Mouse (Mus musculus) thymus, postnatal 25 days (tissue): ENCODE results near the gene Adamtsl5.
"Not testable (repeated sequence)": the region's sequence is repeated elsewhere in the genome, so short reads cannot be mapped to it uniquely, and the experiment has no call there.

Experiments used
- DNase-seq: peaks from one replicate; pipeline ENCODE4 v3.0.0; 2022

The Adamtsl5 gene

DNA sequence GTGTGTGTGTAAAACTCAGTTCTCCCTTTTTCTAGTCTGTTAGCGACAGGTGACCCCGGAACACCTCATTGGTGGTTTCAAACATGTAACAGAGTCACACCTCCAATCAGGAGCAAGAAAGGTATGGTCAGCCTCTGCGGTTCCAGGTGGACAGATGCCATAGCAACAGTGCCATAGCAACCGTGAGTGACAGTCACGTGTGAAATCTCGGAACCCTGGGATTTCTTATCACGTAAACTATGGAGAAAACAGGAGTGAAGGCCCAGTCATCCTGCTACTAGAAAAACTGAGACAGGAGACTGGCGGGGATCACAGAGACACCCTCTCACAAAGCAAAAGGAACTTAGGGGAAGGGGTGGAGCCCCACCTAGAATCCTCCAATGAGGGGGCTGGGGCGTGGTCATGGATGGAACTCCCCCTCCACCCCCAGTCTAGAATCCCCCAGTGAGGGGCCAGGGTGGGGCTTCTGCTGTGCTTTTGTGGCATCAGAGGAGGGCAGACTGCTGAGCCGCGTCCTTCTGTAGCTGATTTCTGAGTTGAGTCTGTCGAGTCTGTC lies 23.3 kb upstream of the Adamtsl5 start:
- peak; percentile 77 for DNase-seq

DNA sequence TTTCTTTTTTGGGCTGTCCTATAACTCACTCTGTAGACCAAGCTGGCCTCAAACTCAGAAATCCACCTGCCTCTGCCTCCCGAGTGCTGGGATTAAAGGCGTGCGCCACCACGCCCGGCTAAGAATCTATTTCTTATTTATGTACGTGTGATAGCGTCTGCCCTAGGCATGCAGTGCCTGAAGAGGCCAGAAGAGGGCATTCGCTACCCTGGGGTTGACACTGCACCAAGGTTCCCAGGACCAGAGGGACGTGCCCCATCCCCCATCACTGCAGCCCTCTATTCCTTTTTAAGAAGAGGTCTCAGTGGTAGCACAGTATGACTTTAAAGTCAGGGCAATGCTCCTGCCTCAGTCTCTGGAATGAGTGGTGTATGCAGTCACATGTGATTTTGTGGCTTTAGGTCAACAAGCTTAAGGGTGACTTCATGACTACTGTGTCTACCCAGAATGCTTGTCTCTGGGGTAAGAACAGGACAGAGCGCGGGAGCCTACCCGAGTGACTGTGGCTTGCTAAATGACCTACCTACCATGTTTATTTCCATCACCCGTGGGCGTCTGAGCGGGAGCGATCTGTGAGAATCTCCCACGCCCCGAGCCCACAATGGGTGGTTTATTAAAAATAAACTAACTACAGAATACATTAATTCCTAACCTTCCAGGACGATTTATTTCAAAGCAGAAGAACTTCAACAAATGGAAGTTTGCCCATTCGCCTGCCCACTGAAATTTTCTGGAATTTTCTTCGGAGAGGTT lies 22.0 kb upstream of the Adamtsl5 start:
- peak; percentile 53 for DNase-seq

DNA sequence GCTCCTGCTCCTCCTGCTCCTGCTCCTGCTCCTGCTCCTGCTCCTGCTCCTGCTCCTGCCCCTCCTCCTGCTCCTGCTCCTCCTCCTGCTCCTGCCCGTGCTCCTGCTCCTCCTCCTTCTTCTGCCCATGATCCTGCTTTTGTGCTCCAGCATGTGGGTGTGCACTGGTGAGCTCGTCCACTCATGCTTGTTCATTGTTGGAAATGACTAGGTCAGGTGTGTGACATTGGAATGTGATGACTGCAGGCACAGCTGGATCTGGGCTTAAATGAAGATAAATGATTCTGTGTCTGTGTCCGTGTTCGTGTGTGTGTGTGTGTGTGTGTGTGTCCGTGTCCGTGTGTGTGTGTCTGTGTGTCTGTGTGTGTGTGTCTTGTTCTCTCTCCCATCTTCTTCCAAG lies 20.2 kb upstream of the Adamtsl5 start:
- DNase-seq = no peak

DNA sequence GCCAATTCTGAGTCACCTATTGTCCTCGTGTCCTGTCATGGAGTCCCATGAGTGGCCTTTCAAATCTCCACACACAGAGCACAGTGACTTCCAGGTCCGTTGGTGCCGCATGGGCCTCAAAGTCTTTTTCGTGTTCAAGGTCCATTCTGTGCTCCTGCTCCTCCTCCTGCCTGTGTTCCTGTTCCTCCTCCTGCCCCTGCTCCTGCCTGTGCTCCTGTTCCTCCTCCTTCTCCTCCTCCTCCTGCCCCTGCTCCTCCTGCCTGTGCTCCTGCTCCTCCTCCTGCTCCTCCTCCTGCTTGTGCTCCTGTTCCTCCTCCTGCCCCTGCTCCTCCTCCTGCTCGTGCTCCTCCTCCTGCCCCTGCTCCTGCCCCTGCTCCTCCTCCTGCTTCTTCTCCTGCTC lies 19.7 kb upstream of the Adamtsl5 start:
- no peak for DNase-seq

DNA sequence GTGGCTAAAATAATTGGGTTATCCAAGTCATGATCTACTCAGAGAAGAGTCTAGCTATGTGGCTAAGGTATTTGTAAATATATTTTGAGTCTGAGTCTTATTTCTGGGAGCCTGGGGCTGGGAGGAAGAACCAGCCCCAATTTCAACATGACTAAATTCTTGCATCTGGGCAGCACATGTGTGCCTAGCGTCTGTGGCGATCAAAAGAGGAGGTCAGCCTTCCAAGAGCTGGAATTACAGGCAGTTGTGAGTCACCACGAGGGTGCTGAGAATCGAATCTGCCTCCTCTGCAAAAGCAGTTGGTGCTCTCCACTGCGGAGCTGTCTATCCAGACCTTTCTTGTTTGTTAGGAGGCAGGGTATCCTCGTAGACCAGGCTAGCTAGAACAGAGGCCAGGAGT lies 17.5 kb upstream of the Adamtsl5 start:
- DNase-seq = no peak

DNA sequence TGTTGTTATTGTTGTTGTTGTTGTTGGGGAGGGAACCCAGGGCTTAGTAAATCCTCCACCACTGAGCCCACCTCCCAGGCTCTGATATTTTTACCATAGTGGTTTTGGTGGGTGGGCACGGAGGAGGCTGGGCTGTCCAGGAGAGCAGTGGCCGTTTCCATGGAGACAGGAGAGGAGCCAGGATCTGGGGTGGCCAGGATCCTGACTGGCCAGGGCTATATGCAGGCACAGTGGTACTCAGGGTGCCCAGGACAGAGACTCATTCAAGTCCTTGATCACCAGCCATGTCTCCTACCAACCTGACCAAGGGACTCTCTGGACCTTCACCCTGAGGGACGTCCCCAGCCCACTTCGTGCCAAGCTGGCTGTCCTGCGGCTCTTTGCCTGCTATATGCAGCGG lies 15.5 kb upstream of the Adamtsl5 start:
- DNase-seq = no peak

DNA sequence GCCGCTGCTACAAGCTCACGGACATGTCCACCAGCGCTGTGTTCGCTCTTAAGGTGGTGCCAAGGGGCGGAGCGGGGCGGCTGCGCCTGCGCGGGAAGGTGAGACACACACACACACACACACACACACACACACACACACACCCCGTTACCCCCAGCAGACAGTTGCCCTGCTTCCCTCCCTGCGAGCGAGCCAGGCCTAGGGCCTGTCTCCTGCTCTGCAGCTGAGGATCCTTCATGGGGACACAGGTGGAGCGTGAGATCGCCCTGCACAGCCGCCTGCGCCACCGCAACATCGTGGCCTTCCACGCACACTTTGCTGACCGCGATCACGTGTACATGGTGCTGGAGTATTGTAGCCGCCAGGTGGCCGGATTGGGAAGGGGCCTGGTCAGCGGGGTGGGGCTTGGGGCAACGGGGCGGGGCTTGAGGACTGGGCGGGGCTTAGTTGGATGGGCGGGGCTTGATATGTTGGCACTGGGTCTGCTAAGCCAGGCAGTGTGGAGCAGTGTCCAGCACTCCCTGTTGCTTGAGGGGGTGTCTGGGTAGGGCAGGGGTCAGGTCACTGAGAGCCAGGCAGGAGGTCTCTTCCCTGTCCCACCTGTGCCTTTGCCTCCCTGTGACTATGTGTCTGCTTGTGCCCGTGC lies 9.9 kb upstream of the Adamtsl5 start:
- DNase-seq = no peak

DNA sequence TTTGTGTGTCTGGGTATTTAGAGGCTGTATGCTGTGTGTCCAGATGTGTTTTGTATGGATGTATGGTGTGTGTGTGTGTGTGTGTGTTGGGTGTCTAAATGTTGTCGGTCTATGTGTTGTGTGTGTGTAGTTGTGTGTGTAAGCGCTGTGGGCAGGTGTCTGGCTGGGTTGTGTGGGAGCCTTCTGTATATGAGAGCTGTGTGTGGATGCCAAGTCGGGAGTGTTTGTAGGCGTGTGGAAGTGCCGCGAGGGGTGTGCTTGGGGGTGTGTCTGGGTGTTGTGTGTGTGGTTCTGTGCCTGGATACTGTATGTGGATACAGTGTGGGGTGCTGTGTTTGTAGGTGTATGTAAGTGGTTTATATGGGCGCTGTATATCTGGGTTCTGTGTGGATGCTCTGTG lies 9.1 kb upstream of the Adamtsl5 start:
- DNase-seq = no peak

DNA sequence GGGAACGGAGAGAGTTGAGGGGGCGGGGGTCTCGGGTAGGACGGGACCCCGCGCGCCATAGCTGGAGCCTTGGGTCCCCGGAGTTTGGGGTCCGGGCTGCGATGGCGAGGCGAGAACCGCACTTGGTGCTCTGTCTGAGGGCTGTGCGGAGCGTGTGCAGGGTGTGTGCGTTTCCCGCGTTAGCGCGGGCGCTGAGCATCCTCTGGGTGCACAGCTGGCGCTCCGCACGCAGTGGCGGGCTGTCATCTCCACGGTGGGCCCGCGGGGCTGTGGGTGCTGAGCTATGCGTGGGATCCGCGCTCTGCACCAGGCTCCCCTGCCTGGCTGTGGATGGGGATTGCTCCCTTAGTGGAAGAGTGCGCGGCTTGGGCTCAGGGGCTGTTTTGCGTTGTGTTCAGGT lies 8.5 kb upstream of the Adamtsl5 start:
- DNase-seq = no peak

DNA sequence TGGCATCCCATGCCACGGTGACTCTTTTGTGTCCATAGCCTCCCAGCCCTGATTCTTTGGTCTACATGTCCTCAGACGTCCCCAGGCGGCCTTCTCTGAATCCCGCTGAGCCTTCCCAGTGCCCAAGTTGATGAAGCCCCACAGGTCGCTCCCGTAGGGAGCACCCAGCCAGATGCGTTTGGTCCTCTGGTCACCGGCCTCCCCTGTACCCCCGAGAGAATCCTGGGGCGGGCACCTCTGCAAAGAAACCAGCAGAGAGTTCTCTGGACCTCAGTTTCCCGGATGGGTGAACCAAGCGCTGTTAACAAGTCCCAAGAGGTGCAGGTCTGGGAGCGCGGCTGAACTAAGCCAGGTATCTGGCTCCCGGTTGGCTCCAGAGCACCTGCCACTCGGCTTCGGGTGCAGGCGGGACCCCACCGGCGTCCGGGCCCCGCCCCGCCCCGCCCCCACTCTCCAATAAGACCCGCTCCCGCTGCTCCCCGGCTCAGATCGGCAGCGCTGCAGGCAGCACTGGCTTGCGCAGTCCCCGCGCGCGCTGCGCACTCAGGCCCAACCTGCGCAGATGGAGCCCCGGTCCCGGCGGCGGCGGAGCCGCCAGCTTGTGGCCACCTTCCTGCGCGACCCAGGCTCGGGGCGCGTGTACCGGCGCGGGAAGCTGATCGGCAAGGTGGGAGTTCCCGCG lies 7.9 kb upstream of the Adamtsl5 start, which contains the start of gene Plk5:
Gene Plk5 (plus strand): TSS at position 459 of the 682 bp plus-strand sequence.
- no peak for DNase-seq

DNA sequence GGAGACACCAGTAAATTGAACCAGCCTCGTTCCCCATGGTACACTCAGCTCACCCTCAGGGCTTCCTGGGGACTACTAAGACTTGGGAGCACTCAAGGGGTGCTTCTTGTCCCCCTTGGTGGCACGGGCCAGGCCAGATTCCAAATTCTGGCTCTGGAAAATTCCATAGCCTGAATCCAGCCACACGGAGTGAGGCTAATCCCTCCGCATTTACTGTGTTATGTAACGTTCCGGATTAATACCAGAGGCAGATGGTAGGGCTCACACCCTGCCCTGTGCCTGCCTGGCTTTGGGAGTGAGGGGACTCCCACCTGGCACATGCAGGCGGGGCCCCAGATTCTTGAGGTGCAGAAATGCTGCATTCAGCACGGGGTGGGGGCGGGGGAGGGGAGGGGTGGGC lies 7.2 kb upstream of the Adamtsl5 start:
- no peak for DNase-seq

DNA sequence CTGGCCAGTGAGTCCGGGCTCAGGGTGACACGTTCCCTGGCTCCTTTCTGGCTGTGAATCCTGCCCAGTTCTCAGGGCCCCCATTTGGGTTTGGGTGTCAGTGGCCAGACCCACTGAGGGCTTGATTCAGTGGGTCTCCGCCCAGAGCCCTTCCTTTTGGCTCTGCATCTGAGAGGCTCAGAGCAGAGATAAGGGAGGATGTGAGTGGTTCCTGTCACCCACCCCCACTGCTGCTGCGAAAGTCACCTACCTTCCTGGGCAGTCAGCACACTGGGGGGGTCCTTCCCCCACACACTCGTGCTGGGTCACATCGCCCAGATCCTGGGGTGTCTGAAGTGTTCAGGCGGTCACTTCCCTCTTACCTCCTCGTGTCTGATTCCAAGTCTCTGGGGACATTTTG lies 4.5 kb upstream of the Adamtsl5 start:
- DNase-seq = no peak

DNA sequence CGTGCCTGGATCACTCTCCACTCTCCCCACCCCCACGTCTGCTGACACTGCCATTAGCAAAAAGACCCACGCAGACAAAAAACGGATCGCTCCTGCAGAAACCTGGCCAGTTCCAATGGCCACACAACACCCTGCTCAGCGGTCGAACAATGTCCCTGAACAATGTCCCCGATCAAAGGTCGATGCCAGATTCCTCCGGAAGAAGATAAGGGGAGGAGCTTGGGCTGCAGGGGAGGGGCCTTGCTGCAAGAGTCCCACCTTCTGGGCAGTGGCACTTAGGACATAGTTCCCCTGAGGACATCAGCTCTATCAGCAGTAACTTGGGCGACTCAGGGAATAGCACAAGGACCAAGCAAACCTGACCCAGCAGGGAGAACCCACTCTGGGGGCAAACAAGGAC lies 3.7 kb upstream of the Adamtsl5 start:
- no peak for DNase-seq

DNA sequence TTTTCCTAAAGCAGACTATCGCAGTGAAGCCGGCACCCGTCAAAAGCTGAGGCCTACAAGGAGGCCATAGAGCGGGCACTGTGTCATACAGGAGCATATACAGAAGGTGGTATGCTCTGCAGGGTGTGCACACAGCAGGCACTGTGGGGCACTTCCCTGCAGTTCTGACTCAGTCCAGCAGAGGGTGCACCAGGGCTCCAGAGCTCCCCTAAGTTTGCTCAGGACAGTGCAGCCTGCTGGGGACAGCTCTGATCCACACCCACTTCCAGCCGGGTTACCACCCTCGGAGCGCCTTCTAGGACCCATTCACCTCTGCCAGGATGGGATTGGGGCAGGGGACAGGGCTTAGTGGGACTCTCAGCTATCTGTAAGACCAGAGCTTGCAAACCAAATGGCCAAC lies 2.1 kb upstream of the Adamtsl5 start:
- DNase-seq = peak; percentile 87

DNA sequence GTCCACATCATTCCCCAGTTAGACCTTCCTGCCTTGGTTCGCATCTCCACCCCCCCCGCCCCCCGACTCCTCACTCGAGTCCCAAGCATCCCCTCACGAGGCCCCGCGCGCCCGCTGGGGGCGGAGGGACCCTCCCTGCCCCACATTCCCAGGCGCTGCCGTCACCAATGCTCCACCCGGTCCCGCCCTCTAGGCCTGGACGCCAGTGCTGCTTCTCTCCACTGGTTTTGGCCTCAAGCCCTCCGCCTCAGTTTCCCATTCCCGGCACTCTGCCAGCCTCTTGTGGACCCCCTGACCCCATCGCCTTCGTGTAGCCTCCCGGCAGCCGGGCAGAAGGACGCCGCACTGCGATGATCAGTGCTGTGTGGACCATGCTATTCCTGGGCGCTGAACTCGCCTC lies 769 bp upstream of the Adamtsl5 start:
- DNase-seq = no peak

DNA sequence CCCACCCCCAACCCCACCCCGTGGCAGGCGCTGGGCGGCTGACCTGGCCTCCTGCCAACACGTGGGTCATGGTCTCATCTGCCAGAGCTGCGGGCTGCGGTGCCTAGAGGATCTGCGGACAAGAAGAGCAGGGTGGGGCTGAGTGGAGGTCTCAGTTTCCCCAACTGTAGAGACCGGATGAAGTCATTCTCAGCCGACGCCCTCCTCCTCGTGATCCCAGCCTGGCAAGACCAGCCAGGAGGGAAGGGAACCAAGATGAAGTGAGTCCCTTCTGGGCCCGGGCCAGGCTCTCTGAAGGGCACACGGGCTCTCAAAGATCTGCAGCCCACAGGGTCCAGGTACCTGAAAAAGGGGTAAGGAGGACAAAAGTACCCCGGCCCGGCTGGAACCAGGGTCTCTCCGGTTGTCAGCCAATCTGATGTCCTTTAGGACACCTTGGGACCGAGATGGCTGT lies 671 bp downstream of the Adamtsl5 start:
- no peak for DNase-seq

DNA sequence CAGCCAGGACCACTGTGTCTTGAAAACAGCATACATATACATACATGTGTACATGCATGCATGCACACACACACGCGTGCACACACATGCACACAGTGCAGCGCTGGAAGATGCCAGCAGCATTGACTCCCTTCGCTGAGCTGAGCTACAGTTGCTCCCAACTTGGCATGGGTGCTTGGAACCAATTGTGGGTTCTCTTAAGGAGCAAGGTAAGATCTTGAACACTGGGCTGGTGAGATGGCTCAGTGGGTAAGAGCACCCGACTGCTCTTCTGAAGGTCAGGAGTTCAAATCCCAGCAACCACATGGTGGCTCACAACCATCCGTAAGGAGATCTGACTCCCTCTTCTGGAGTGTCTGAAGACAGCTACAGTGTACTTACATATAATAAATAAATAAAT lies 2.3 kb downstream of the Adamtsl5 start:
- not testable (repeated sequence) for DNase-seq

DNA sequence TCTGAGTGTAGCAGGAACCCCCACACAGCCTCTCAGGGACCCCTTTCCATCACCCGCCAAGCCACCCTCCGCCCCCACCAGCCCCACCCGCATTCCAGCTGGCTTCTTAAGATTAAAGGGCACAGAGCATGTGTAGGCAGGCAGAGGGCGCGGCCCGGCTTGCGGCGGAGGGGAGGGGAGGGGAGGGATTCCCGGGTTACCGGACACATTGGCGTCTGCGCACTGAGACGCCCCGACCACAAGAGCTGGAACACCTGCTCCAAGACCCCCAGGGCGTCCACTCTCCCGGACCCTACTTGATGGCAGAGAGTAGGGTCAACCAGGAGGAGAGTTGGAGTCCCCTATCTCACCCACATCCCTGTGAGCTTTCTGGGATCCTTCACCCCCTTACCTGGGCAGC lies 3.1 kb downstream of the Adamtsl5 start:
- peak; percentile 28 for DNase-seq

DNA sequence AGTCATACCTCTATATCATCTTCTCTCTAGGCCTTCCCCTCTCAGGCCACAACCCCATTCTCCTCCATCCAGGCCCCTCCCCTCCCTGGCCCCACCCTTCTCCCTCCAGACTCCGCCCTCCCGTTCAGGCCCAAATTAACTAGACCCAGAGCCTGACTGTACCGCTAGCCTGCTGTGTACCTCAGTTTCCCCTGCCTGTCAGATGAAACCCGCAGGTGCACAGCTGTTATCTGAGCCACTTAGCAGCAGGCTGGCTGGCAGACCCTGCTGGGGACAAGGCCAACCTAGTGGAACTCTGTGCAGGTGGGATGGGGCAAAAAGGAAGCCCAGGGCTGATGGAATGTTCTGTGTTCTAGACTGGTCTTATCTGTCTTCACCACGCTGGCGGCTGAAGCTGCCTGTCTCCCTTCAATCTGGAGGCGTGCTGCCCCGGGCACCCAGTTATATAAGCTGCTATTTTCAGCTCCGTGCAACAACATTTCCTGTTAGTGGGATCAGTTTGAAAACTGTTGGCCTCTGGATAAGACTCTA lies 4.0 kb downstream of the Adamtsl5 start:
- no peak for DNase-seq

DNA sequence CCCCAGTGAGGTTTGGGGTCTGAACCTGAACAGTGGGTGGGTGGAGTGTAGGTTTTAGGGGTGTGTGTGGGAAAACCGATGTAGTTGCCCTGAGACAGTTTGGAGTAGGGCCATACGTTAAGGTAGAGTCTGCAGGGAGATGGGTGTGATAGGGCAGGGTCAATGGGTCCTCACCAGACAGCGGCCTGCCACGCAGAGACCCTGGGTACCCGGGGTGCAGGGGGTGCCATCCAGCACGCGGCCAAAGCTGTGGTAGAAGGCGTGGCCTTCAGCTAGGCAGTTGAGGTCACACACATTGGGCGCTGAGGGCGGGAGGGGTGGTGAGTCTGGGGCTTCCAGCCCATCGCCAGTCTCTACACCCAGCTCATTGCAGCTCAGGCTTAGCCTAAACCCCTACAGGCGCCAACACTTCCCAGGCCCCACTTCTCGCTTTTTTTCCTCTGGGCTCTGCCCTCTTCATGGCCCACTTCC lies 4.8 kb downstream of the Adamtsl5 start:
- DNase-seq = no peak

DNA sequence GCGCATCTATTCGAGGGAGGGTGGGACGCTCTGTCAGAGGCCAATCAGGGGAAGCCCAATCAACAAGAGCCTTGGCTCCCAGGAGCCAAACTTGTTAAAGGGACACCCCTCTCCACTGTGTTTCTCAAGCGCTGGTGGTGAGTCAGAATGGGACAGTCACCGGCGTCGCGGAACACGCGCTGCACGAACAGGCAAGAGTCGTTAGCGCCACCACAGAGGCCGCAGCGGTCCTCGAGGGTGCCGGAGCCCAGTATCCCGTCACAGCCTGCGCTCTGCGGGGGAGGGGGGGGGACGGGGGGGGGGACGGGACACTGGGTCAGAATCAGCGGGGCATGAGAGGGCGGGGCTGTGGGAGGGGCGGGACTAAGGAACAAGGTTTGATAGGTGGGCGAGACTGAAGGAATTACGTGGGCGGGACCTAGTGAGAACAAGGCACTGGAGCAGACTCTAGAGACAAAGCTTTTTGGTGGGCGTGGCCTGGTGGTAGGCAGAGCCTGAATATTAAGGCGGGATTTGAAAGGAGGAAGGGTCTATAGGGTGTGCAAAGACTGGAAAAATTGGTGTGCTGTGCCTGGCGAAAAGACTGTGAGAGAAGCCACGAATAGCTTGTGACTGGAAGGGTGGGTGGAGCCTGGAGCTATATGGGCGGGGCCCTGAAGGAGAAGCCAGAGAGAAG lies 5.3 kb downstream of the Adamtsl5 start:
- DNase-seq = no peak

DNA sequence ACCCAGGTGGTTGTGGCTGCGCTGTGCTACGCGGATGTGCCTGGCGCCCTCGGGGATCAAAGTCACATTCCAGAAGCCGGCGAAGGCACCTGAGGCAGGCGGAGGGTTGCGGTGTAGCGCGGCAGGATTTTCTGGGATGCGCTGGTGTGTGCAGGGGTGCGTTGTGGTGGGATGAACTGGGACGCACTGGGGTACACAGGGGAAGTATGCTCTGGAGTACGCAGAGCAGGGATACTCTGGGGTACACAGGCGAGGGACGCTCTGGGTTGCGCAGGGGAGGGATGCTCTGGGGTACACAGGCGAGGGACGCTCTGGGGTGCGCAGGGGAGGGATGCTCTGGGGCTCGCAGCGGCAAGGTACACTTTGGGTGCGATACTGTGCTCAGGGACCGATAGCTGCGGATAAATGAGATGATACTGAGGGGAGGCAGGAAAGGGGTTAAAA lies 5.9 kb downstream of the Adamtsl5 start:
- DNase-seq = no peak
